Mouse (Mus musculus) cerebellum, postnatal 25 days (tissue): ENCODE measurements around the gene A730061H03Rik.
A peak's percentile ranks its signal among the peaks of the same experiment; 100 is the strongest.

Experiments used
- DNase-seq, 2 experiments: peaks; one replicate each; pipeline ENCODE4 v3.0.0; 2021; ENCODE audit warnings: mixed read lengths in 2 of 2

Gene A730061H03Rik

GRCm38 (mm10) chr14:55580731-55581130 lies 20.5 kb upstream of the A730061H03Rik start:
- DNase-seq = no peak

- DNase-seq = no peak
These were observed 19.6 kb upstream of the A730061H03Rik start for GRCm38 (mm10) chr14:55579511-55580496.

- DNase-seq = peak in 1 of 2 experiments; percentile 67
These were observed 18.6 kb upstream of the A730061H03Rik start for GRCm38 (mm10) chr14:55578668-55579269.

DNA sequence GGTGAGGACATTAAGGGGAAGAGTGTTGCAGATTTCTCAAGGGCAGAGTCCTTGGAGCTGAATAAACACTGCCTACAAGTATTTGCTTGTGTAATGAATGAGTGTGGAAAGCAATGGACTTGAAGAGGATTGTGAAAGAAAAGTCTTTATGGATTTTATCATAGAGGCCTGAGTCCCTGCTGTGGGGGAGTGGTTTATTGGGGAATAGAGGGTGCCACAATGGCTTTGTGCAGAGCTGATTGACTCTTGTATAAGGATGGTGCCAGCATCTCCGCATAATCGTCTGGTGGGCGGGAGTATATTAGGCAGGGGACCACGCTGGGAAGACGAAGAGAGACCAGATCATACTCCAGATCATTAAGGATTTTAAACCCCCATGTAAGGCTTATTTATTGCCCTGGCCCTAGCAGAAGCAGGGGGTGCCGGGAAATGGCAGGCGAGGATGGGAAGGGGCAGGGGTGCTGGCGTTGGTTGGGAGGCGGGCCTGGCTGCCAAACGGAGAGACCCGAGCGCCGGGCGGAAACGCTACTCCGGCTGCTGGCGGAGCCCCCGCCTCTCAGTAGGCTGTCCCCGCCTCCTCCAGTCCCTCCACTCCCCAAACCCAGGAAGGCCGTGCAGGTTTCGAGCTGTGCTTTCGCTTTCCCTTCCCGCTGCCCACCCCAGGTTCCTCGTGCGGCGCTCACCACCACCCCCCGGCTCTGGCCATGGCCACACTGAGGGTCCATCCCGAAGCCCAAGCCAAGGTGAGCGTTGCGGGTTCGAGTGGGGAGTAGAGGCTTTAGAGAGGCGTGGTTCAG lies 17.9 kb upstream of the A730061H03Rik start, which contains the start of gene Psme1:
TSS of gene Psme1 (plus strand) at position 253 of the 797 bp plus-strand sequence.
- peak; percentile 70 to 74 for DNase-seq

DNA sequence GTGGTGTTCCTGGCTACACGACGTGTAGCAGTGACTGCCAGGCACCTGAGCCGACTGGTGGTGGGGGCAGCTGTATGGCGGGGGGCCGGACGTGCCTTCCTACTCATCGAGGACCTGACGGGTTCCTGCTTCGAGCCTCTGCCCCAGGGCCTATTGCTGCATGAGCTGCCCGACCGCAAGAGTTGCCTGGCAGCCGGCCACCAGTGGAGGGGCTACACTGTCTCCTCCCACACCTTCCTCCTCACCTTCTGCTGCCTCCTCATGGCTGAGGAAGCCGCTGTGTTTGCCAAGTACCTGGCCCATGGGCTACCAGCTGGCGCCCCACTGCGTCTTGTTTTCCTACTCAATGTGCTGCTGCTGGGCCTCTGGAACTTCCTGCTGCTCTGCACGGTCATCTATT lies 16.2 kb upstream of the A730061H03Rik start:
- peak in 1 of 2 experiments; percentile 44 for DNase-seq

DNA sequence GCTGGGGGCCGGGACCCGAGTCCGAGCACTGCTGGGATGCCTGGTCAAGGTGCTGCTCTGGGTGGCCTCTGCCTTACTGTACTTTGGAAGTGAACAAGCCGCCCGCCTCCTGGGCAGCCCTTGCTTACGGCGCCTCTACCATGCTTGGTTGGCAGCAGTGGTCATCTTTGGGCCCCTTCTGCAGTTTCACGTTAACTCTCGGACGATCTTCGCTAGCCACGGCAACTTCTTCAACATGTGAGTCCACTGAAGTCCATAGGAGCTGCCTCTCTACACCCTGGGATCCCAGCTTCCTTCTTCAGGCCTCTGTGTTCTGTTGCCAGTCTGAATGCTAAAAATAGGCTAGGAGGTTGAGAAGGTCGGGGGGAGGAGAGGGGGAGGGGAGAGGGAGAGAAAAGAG lies 15.5 kb upstream of the A730061H03Rik start:
- no peak for DNase-seq

DNA sequence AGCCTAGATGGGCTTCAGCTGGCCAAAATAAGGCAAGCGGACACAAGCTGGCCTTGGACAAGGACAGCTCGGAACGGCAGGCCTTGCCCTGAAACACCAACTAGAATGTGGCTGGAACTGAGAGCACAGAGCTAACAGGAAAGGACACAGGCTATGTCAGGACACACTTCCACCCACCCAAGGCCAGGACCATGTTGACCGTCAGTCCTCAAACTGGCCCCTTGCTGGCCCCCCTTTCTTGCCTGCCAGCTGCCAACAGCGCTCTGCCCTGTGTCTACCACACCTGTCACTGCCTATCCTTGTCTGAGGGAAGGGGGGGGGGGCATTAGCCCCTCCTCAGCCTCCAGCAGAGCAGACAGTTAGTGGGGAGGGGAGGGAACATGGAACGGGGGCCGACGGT lies 15.1 kb upstream of the A730061H03Rik start, which contains the start of gene Fitm1:
TSS of gene Fitm1 (plus strand) at position 316 of the 400 bp plus-strand sequence.
- no peak for DNase-seq

- no peak for DNase-seq
These were observed 11.6 kb upstream of the A730061H03Rik start for GRCm38 (mm10) chr14:55571760-55572159.

- DNase-seq = no peak
These were observed 10.4 kb upstream of the A730061H03Rik start for GRCm38 (mm10) chr14:55570588-55570987.

- no peak for DNase-seq
These were observed 7.3 kb upstream of the A730061H03Rik start for GRCm38 (mm10) chr14:55567496-55567895.

- no peak for DNase-seq
These were observed 5.5 kb upstream of the A730061H03Rik start for GRCm38 (mm10) chr14:55565748-55566147.

DNA sequence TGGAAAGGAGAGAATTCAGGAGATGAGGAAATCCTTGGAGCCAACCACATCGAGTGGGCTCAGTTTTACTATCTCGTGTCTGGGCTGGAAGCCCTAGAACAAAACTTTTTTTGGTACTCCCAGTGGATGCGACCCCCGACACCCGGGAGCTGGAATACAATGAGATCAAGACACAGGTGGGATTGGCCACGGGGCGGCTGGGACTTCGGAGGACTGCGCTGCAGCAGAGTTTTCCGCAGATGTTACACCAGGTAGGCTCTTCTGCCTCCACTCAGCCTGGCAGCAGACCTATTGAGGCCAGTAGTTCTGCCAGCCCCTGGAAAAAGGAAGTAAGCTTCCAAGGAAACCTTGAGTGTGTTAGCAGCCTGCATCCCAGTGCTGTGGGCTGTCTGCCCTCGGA lies 3.0 kb upstream of the A730061H03Rik start:
- no peak for DNase-seq

- DNase-seq = no peak
These were observed 1.7 kb upstream of the A730061H03Rik start for GRCm38 (mm10) chr14:55561860-55562259.

DNA sequence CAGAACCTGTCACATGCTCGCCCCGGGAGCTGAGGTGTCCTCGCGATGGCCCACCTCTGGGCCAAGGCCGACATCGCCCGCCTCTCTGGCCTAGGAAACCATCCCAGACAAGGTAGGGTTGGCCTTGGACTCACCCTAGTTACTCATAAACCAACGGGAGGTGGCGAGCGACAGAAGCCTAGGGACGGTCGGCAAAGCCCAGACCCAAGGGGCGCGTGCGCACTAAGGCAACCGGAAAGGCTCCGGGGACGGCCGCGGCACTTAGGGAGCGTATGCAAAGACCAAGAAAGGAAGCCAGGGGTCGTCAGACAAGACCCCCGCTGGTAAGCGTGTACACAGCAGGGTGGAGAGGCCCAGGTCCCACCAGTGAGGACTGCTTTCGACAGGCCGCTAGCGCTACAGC lies 406 bp downstream of the A730061H03Rik start, which contains the start of gene Dcaf11:
TSS of gene Dcaf11 (plus strand) at position 208 of the 403 bp plus-strand sequence.
- DNase-seq = peak; percentile 93 to 94

- no peak for DNase-seq
These were observed 1.3 kb downstream of the A730061H03Rik start for GRCm38 (mm10) chr14:55558740-55559448.

DNA sequence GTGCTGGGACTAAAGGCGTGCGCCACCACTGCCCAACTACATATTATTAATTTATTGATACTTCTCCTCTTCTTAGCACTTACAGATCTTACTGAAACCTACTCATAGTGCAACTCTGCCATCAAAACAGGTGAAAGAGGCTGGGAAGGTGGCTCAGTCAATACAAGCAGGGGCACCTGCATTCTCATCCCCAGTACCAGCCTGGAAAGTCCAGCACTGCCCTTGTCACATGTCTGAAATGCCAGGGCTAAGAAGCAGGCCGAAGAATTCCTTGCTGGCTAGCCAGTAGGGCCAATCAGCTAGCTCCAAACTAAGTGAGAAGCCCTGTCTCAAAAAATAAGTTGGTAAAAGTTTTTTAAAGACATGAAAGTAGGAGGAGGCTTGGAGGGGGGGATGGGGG lies 2.6 kb downstream of the A730061H03Rik start:
- DNase-seq = no peak

DNA sequence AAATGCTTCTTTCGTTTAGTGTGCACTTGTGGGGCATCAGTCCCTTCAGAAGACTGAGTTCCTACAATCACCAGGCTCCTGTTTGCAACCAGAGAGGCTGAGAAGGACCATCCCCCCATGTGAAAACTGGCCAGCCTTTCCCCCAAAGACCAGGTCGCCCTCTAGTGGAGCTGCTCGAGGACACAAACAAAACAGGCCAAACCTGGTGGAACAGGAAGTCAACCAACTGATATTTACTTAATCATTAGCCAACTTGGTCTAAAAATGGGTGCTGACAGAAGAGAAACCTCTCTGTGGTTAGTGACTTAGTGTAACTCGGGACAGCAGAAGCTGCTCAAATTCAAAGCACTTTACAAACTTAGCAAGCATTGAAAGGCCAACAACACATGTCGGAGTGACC lies 3.2 kb downstream of the A730061H03Rik start:
- DNase-seq = peak; percentile 77 to 89

DNA sequence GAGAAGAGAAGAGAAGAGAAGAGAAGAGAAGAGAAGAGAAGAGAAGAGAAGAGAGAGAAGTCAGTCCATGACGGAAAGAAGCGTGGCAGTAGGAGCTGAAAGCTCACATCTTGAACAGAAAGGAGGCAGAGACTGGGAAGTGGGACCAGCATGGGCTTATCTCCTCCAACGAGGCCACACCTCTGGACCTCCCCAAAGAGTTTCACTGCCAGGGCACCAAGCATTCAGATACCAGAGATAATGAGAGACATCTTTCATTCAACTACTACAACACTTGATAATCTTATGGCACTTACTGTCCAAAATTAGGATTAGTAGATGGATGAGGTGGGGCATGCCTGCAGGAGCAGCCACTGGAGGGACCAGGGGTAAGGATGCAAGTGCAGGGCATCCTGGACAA lies 4.4 kb downstream of the A730061H03Rik start:
- no peak for DNase-seq

- no peak for DNase-seq
These were observed 5.6 kb downstream of the A730061H03Rik start for GRCm38 (mm10) chr14:55554635-55555034.

DNA sequence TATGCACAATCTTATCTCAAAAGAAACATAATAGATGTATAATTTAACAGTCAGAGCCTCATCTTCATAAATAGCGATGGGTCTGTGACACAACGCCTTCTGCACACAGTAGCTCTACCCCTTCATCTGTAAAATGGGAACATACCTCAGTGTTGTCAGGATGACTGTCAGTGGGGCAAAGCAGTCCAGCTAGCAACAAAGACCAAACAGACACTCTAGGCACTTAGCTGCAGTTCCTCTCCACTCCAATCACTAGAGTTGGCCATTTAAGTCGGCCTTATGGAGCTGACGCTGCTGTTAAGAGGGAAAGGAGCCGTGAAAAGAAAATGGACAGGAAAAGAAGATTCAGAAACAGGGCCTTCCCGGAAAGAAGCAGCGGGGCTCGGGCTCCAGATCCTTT lies 8.4 kb downstream of the A730061H03Rik start:
- DNase-seq = no peak

GRCm38 (mm10) chr14:55551347-55551746 lies 8.9 kb downstream of the A730061H03Rik start:
- no peak for DNase-seq

- DNase-seq = peak; percentile 63 to 75
These were observed 10.0 kb downstream of the A730061H03Rik start for GRCm38 (mm10) chr14:55550191-55550590.
